ENCODE assay signal across 21 mouse cellular contexts in the genomic region with DNA sequence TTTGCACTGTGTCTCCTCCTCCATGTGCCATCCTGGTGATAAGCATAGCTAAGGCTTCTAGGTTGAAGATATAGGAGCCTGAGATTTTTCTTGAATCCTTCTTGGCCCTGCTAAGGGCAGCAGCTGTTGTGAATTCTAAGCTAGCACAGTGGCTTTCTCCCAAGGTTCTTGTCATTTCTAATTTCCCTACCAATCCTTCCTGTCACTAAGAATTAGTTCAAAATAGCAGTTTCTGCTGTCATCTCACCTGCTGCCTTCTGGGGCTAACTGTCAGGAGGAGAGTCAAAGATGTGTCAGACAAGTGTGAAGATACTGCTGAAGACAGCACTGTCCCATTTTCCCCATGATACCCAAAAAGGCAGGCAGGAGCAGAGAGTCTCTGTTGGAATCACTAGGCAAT.
"Had no signal": no experiment of that assay in that cellular context is flagged by ENCODE, and none has a peak within 500 bp of the region (broad histone marks: within the 10 kb centered on the region; RNA-seq: fewer than 3 reads in every experiment).

No protein-coding gene starts in this region.

- H3K4me1 ChIP-seq: limb, embryonic 10.5 days; limb, embryonic 13.5 days; liver, embryonic 12.5 days; liver, embryonic 15.5 days; lung, embryonic 15.5 days; megakaryocyte, embryonic 14.5 days; midbrain, embryonic 15.5 days; stomach, embryonic 15.5 days had no signal

- H3K9me3 ChIP-seq: limb, embryonic 10.5 days; limb, embryonic 13.5 days; liver, embryonic 12.5 days; liver, embryonic 15.5 days; lung, embryonic 15.5 days; midbrain, embryonic 15.5 days; stomach, embryonic 15.5 days had no signal

- H3K9ac ChIP-seq: limb, embryonic 13.5 days; liver, embryonic 12.5 days; liver, embryonic 15.5 days; lung, embryonic 15.5 days; midbrain, embryonic 15.5 days; stomach, embryonic 15.5 days had no signal

- DNase-seq: kidney, adult 2 months; kidney, postnatal 25 days; layer of hippocampus, adult 9-11 months; liver; lung, adult 18-20 months; lung, postnatal 10 days; lung, postnatal 36 days; right cerebral cortex, postnatal 25 days; spleen, adult 18-20 months; thymus, postnatal 25 days had no signal

- H3K27ac ChIP-seq: kidney, postnatal 0 days; layer of hippocampus, adult 2 months; limb, embryonic 10.5 days; limb, embryonic 13.5 days; liver, embryonic 12.5 days; liver, embryonic 15.5 days; lung, embryonic 15.5 days; midbrain, embryonic 15.5 days; stomach, embryonic 15.5 days had no signal

- H3K4me2 ChIP-seq: limb, embryonic 13.5 days; liver, embryonic 12.5 days; liver, embryonic 15.5 days; lung, embryonic 15.5 days; midbrain, embryonic 11.5 days; midbrain, embryonic 15.5 days; stomach, embryonic 15.5 days had no signal

- H3K36me3 ChIP-seq: limb, embryonic 10.5 days; limb, embryonic 13.5 days; liver, embryonic 12.5 days; liver, embryonic 15.5 days; lung, embryonic 15.5 days; midbrain, embryonic 15.5 days; stomach, embryonic 15.5 days had no signal

- H3K4me3 ChIP-seq: layer of hippocampus, adult 2 months; limb, embryonic 10.5 days; limb, embryonic 13.5 days; liver, embryonic 12.5 days; liver, embryonic 15.5 days; lung, embryonic 15.5 days; megakaryocyte, embryonic 14.5 days; midbrain, embryonic 15.5 days; stomach, embryonic 15.5 days had no signal

- ATAC-seq: liver, embryonic 12.5 days; midbrain, embryonic 15.5 days had no signal

- H3K27me3 ChIP-seq: limb, embryonic 13.5 days; liver, embryonic 12.5 days; liver, embryonic 15.5 days; lung, embryonic 15.5 days; megakaryocyte, embryonic 14.5 days; midbrain, embryonic 15.5 days; stomach, embryonic 15.5 days had no signal
